Comparison of ENCODE assay signal across 8 mouse cellular contexts in genomic region chr1:168709017-168709681, GRCm38 (mm10).
A peak's percentile ranks its signal among the peaks of the same experiment; 100 is the strongest.
DNase-seq lines count a peak whose midpoint lies in the region; ATAC-seq lines count a peak whose summit lies in the region.

No protein-coding gene starts in this region.

- peak overlapping the region; percentile 80 for H3K27ac ChIP-seq in heart, embryonic 11.5 days (ENCODE audit: low read depth, low read length)
- H3K27ac ChIP-seq in kidney, embryonic 15.5 days = peak overlapping the region; percentile 95
- no peak overlapping the region for H3K27ac ChIP-seq in midbrain, embryonic 13.5 days

- peaks cover 5% of the 10 kb centered on the region; the same call in 1 of the 2 replicates for H3K4me1 ChIP-seq in heart, embryonic 11.5 days (ENCODE audit: control insufficient read depth, insufficient read depth, low read length)
- H3K4me1 ChIP-seq in kidney, embryonic 15.5 days = peaks cover 21% of the 10 kb centered on the region
- H3K4me1 ChIP-seq in midbrain, embryonic 13.5 days (replicated peaks) = peaks cover 17% of the 10 kb centered on the region

- H3K9me3 ChIP-seq in heart, embryonic 11.5 days (replicated peaks; ENCODE audit: control insufficient read depth, low read length) = no peaks in the 10 kb centered on the region
- H3K9me3 ChIP-seq in kidney, embryonic 15.5 days (replicated peaks) = no peaks in the 10 kb centered on the region
- no peaks in the 10 kb centered on the region for H3K9me3 ChIP-seq in midbrain, embryonic 13.5 days

- peak; percentile 80 for ATAC-seq in heart, embryonic 11.5 days (replicated peaks; ENCODE audit: insufficient number of reproducible peaks, low FRiP score, low TSS enrichment)
- ATAC-seq in kidney, embryonic 15.5 days (replicated peaks; ENCODE audit: low FRiP score) = peak; percentile 59
- no peak for ATAC-seq in midbrain, embryonic 13.5 days
- ATAC-seq in megakaryocyte-erythroid progenitor cell, adult 5-6 weeks (replicated peaks; ENCODE audit: low FRiP score, low TSS enrichment, poor library complexity, severe bottlenecking) = no peak

- peak overlapping the region; percentile 48 for H3K4me2 ChIP-seq in heart, embryonic 11.5 days
- H3K4me2 ChIP-seq in kidney, embryonic 15.5 days = peak overlapping the region; percentile 49
- peak overlapping the region; percentile 29 for H3K4me2 ChIP-seq in midbrain, embryonic 13.5 days (replicated peaks)

- H3K27me3 ChIP-seq in heart, embryonic 11.5 days (ENCODE audit: control insufficient read depth, insufficient read depth, low read length) = no peaks in the 10 kb centered on the region
- H3K27me3 ChIP-seq in kidney, embryonic 15.5 days = no peaks in the 10 kb centered on the region
- H3K27me3 ChIP-seq in midbrain, embryonic 13.5 days = no peaks in the 10 kb centered on the region

- no peaks in the 10 kb centered on the region for H3K36me3 ChIP-seq in heart, embryonic 11.5 days (ENCODE audit: control insufficient read depth, insufficient read depth, low read length)
- H3K36me3 ChIP-seq in kidney, embryonic 15.5 days = no peaks in the 10 kb centered on the region
- H3K36me3 ChIP-seq in midbrain, embryonic 13.5 days = no peaks in the 10 kb centered on the region

- DNase-seq in adrenal gland, postnatal 10 days = peak; percentile 8
- DNase-seq in adrenal gland, adult 18-20 months (ENCODE audit: low spot score in 2 of 2) = no peak
- peak; percentile 54 for DNase-seq in embryo, embryonic 11 days
- no peak for DNase-seq in B cell, adult 2 months

- no peak overlapping the region for H3K4me3 ChIP-seq in heart, embryonic 11.5 days (ENCODE audit: low read depth, low read length)
- no peak overlapping the region; the same call in 1 of the 2 replicates for H3K4me3 ChIP-seq in kidney, embryonic 15.5 days (replicated peaks)
- H3K4me3 ChIP-seq in midbrain, embryonic 13.5 days (replicated peaks) = no peak overlapping the region

- 0 out of 2 replicates have a peak overlapping the region, but pooled peaks have one; percentile 13 for H3K9ac ChIP-seq in heart, embryonic 11.5 days (ENCODE audit: low read depth, low read length)
- H3K9ac ChIP-seq in kidney, embryonic 15.5 days = no peak overlapping the region
- peak overlapping the region; percentile 10; the same call in 1 of the 2 replicates for H3K9ac ChIP-seq in midbrain, embryonic 13.5 days (replicated peaks)

- WGBS in heart, embryonic 11.5 days (ENCODE audit: insufficient replicate concordance) = 11% methylated on average over 21 of the region's 21 CpGs
- 8% methylated on average over 21 of the region's 21 CpGs for WGBS in kidney, embryonic 15.5 days
- WGBS in midbrain, embryonic 13.5 days = 15% methylated on average over 21 of the region's 21 CpGs

Comparison
In these comparisons a context has a peak if more than half of its experiments do, and no peak if none do; other contexts are left out.
1. DNase-seq: peak in adrenal gland, postnatal 10 days (single experiment) and embryo, embryonic 11 days (single experiment); none in adrenal gland, adult 18-20 months (0 of 2) and B cell, adult 2 months (0 of 2).
2. ATAC-seq: peak in heart, embryonic 11.5 days (single experiment) and kidney, embryonic 15.5 days (single experiment); none in midbrain, embryonic 13.5 days (single experiment) and megakaryocyte-erythroid progenitor cell, adult 5-6 weeks (single experiment).
3. Peak in every context shown above with its lines, with median percentiles within 50 percentile points of each other: H3K4me2 ChIP-seq.